Mouse (Mus musculus) testis, adult 2 months (tissue): ENCODE data around the gene Galnt6. TPM values are rescaled to one million over a fixed set of nuclear protein-coding genes. Genes with fewer than 3 reads are reported as not detected.

ENCODE experiments used
- H3K27ac ChIP-seq: fragments of 200-500 bp; 2 replicates; pipeline ENCODE4 v1.5.1; 2012; ENCODE audit warnings: low read depth, low read length; ENCODE audit not compliant: control insufficient read depth, insufficient read depth
- H3K27me3 ChIP-seq: fragments of 200-500 bp; 2 replicates; pipeline ENCODE4 v1.6.1; 2012; ENCODE audit warnings: mild to moderate bottlenecking, low read length, moderate library complexity; ENCODE audit not compliant: control insufficient read depth, insufficient read depth
- H3K36me3 ChIP-seq: fragments of 200-500 bp; 2 replicates; pipeline ENCODE4 v1.6.1; 2012; ENCODE audit warnings: mild to moderate bottlenecking, low read length; ENCODE audit not compliant: control insufficient read depth, insufficient read depth
- H3K4me1 ChIP-seq: fragments of 200-500 bp; 2 replicates; pipeline ENCODE4 v1.6.1; 2012; ENCODE audit warnings: low read length; ENCODE audit not compliant: control insufficient read depth, insufficient read depth
- H3K4me3 ChIP-seq: fragments of 200-500 bp; 2 replicates; pipeline ENCODE4 v1.5.1; 2012; ENCODE audit warnings: low read depth, mild to moderate bottlenecking, low read length, moderate library complexity, mixed read lengths; ENCODE audit not compliant: control insufficient read depth
- CTCF ChIP-seq: fragments of 200-500 bp; IDR thresholded peaks from 2 replicates; pipeline ENCODE4 v1.5.1; 2012; ENCODE audit warnings: low read depth, mild to moderate bottlenecking, inconsistent platforms, low read length, moderate library complexity; ENCODE audit not compliant: control insufficient read depth, insufficient read depth, insufficient replicate concordance
- POLR2A ChIP-seq: fragments of 200-500 bp; IDR thresholded peaks from 2 replicates; pipeline ENCODE4 v1.6.1; 2012; ENCODE audit warnings: low read depth, mild to moderate bottlenecking, inconsistent platforms, low read length, moderate library complexity; ENCODE audit not compliant: control insufficient read depth
- polyA plus RNA-seq: library from polyadenylated mRNA; depleted of rRNA; stranded (reverse); fragments of >200 nt; gene quantifications from 2 replicates; pipeline ENCODE4 v1.2.3, GENCODE M21; 2012

Galnt6 gene
- polyA plus RNA-seq, 1 experiment = 0.78 TPM

- TF ChIP-seq POLR2A (no peak), CTCF (no peak)
- no peaks in the 10 kb centered on the region for H3K27me3 ChIP-seq
- no peak overlapping the region for H3K27ac ChIP-seq
- H3K4me1 ChIP-seq = peaks cover 16% of the 10 kb centered on the region
- no peaks in the 10 kb centered on the region for H3K36me3 ChIP-seq
- no peak overlapping the region for H3K4me3 ChIP-seq
Measured at GRCm38 (mm10) chr15:100727834-100728233, 1.3 kb downstream of the Galnt6 start.

GRCm38 (mm10) chr15:100726721-100727120, 2.5 kb downstream of the Galnt6 start:
- no peak overlapping the region for H3K27ac ChIP-seq
- TF ChIP-seq POLR2A = no peak
- no peak for TF ChIP-seq CTCF
- H3K4me3 ChIP-seq = no peak overlapping the region
- H3K36me3 ChIP-seq = no peaks in the 10 kb centered on the region
- peaks cover 16% of the 10 kb centered on the region for H3K4me1 ChIP-seq
- H3K27me3 ChIP-seq = no peaks in the 10 kb centered on the region

GRCm38 (mm10) chr15:100723505-100723904, 5.7 kb downstream of the Galnt6 start:
- TF ChIP-seq CTCF (no peak), POLR2A (no peak)
- peaks cover 13% of the 10 kb centered on the region for H3K4me1 ChIP-seq
- no peak overlapping the region for H3K27ac ChIP-seq
- H3K27me3 ChIP-seq = no peaks in the 10 kb centered on the region
- H3K36me3 ChIP-seq = no peaks in the 10 kb centered on the region
- no peak overlapping the region for H3K4me3 ChIP-seq

GRCm38 (mm10) chr15:100722564-100722963, 6.6 kb downstream of the Galnt6 start:
- no peak overlapping the region for H3K4me3 ChIP-seq
- no peaks in the 10 kb centered on the region for H3K27me3 ChIP-seq
- no peaks in the 10 kb centered on the region for H3K36me3 ChIP-seq
- peaks cover 8% of the 10 kb centered on the region for H3K4me1 ChIP-seq
- no peak for TF ChIP-seq POLR2A
- no peak for TF ChIP-seq CTCF
- H3K27ac ChIP-seq = no peak overlapping the region

DNA sequence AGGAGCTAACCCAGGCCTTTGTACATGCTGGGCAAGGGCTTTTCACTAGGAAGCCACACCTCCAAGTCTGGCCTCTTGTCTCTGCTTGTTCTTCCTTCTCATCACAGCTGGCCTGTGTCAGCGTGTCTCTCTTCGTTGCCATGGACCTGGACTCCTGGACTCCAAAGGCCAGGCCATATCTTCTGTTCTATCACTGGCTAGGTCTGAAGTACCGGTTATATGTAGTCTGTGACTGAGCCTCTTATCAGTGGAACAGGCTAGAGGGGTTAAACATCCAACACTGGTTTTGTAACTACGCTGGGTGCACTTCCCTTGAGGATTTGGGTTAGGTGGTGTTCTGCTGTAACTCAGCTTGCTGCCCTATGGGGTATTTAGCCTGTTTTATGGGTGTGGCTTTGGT, 7.2 kb downstream of the Galnt6 start:
- Histone ChIP-seq H3K27ac (no peak overlapping the region), H3K4me3 (no peak overlapping the region), H3K36me3 (no peaks in the 10 kb centered on the region), H3K4me1 (peaks cover 8% of the 10 kb centered on the region), H3K27me3 (no peaks in the 10 kb centered on the region)
- TF ChIP-seq CTCF (no peak), POLR2A (no peak)

DNA sequence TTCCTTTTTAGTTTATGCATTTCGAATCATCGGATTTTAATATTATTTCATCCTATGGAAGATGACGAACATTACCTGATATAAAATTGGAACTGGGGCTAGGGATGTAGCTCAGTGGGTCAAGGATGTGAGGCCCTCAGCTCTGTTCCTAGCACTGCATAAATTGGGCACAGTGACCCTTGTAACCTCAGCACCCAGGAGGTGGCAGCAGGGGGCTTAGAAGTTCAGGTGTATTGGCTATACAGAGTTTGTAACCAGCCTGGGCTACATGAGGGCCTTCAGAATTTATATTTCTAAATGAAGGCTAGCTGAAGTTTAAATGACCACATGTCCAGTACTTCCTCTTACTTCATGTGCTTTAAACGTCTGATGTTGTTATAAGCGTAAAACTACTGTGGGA, 7.7 kb downstream of the Galnt6 start:
- Histone ChIP-seq H3K4me3 (no peak overlapping the region), H3K27me3 (no peaks in the 10 kb centered on the region), H3K27ac (no peak overlapping the region), H3K4me1 (peaks cover 8% of the 10 kb centered on the region), H3K36me3 (no peaks in the 10 kb centered on the region)
- TF ChIP-seq CTCF (no peak), POLR2A (no peak)

DNA sequence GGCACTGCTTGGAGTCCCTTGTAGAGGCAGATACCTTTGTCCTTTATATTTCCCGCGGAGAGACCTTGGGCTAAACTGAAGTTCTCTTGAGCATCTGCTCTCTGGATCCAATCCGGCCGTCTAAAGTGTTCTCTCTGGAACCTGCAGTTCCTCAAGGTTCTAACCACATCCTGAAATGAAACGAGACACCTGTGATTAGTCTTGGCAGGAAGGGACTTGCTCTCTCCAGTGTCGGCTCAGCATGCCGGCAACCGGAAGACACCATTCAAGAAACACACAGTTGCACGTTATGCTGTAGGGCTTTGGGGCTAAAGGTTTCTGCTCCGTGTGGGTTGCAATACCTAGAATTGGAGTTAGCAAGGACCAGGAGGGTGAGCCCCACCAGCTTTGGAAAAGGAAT, 9.1 kb downstream of the Galnt6 start:
- H3K36me3 ChIP-seq = no peaks in the 10 kb centered on the region
- no peak overlapping the region for H3K27ac ChIP-seq
- peak overlapping the region; percentile 79 for H3K4me3 ChIP-seq
- no peaks in the 10 kb centered on the region for H3K27me3 ChIP-seq
- peaks cover 8% of the 10 kb centered on the region for H3K4me1 ChIP-seq
- no peak for TF ChIP-seq CTCF
- no peak for TF ChIP-seq POLR2A

DNA sequence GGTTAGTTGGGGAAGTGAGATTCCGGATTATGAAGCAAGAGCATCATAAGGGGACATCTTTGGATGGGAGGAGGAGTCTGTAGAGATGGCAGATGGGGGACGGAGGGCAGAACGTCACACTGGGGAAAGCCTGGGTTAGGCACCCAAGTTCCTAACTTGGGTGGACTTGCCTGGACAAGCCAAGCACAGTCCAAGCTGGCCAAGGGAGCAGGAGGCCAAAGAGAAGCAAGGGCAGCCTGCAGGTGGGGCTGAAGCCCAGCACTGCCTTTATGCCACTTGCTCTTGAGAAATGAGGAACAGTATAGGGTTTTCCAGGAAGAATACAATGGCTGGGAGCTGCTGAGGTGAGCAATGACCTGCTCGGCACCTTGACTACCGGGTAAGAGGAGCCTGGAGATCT, 10.0 kb downstream of the Galnt6 start:
- Histone ChIP-seq H3K36me3 (no peaks in the 10 kb centered on the region), H3K27ac (no peak overlapping the region), H3K27me3 (no peaks in the 10 kb centered on the region), H3K4me3 (no peak overlapping the region), H3K4me1 (peaks cover 8% of the 10 kb centered on the region)
- TF ChIP-seq CTCF (no peak), POLR2A (no peak)
